Mouse (Mus musculus) liver, adult 2 months (tissue): ENCODE data around the gene Fam185a.

ENCODE experiments used
- CTCF ChIP-seq: fragments of 200-500 bp; IDR thresholded peaks from 2 replicates; pipeline ENCODE4 v1.5.1; 2011; ENCODE audit warnings: low read depth, low read length, control low read depth
- POLR2A ChIP-seq: fragments of 200-500 bp; IDR thresholded peaks from 2 replicates; pipeline ENCODE4 v1.6.1; 2011; ENCODE audit warnings: low read length, control low read depth; ENCODE audit not compliant: insufficient read depth; ENCODE audit errors: extremely low read depth

DNA sequence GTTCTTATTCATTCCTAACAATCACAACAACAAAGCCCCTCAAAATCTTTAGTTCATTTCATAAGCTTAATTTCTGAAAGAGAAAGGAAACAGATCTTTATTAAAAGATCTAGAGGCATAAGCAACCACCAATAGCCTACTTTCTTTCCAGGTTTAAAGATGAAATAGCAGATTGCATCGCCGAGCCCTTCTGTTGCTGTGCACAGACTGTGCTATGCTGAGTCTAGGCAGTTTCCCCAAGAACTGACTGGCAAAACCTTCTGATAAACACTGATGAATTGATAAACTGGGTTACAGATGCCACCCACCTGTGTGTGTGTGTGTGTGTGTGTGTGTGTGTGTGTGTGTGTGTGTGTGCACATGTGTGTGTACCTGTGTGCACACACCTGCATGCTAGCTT is 76.2 kb downstream of the Fam185a start:
- no peak for TF ChIP-seq POLR2A
- TF ChIP-seq CTCF, result no peak
